Mouse (Mus musculus): ENCODE measurements at regions not wholly inside any gene's neighbourhood (a gene's known extent, or its start where the extent isn't known, plus 50 kb on each side); places are given as distances from the start of the nearest gene placed in this dataset.

- Histone ChIP-seq H3K4me1 (ENCODE audit: control insufficient read depth, insufficient read depth, low read length) (no peaks in the 10 kb centered on the region), H3K27ac (ENCODE audit: low read depth, low read length) (no peak overlapping the region), H3K4me2 (ENCODE audit: low read length) (no peak overlapping the region), H3K4me3 (ENCODE audit: low read depth, low read length) (no peak overlapping the region), H3K9me3 (replicated peaks; ENCODE audit: control insufficient read depth, low read length) (no peaks in the 10 kb centered on the region), H3K9ac (ENCODE audit: low read length) (no peak overlapping the region), H3K36me3 (ENCODE audit: control insufficient read depth, insufficient read depth, low read length) (no peaks in the 10 kb centered on the region), H3K27me3 (replicated peaks; ENCODE audit: control insufficient read depth, insufficient read depth, low read length) (no peaks in the 10 kb centered on the region)
- WGBS: 93% methylated on average over 2 of the region's 2 CpGs
- ATAC-seq: no peak
- no peak for DNase-seq (ENCODE audit: low spot score)
These were observed 71.3 kb upstream of the Snx19 start for GRCm38 (mm10) chr9:30355642-30356041.

DNA sequence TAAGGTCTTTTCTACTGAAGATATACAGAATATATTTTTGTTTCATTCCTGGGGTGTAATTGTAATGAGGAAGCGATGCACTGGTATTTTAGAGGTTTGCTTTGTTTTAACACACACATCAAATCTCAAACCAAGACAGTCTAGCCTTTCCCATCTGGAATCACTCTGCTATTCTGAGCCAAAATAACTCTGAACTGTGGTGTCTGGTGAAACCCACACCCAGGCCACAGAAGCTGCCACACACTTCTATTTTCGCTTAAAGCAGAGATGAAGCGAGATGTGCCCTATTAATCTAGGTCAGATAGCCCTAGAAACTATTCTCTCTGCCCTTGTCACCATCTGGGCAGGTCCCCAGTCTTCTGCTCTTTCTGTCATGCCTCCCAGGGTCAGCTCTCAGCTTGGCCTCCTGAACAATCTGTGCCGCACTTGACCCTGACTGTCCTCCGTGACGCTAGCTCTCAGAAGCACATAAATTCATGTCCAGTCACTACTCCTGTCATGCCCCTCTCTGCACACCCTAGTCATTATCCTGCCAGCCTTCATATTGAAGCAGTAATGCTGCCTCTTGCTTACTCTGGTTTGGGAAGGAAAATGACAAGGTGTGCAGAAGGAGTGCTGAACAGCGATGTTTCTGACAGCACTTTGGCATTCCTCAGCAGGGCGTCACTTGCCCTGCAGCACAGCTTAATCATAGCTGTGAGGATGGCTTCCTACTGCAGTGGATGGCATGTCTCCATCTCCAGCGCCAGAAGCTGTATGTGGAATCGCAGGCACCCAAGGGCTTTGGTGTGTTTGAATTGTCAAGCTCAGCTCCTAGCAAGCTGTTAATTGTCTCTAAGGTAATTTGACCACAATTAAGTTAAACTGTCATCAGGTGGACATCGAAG lies 57.1 kb upstream of the Snx19 start:
- no peak for ATAC-seq
- WGBS: 80% methylated on average over 11 of the region's 11 CpGs

DNA sequence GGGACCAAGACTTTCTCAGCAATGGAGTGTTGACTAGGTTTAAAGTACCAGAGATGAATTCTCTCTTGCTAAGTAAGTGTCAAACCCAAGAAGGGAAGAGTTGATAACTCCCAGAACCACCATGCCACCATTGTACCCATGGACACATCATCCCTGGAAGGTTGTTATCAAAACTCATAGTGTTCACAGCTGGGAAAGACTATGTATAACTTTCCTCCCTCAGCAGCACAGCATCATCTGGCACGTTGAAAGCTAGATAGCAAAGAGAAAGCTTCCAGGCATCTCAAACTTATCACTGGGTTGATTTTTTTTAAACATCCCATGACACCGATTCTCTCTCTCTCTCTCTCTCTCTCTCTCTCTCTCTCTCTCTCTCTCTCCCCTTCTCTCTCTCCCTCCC lies 56.1 kb upstream of the Snx19 start:
- H3K9ac ChIP-seq (ENCODE audit: low read length): no peak overlapping the region
- WGBS: 83% methylated on average over 2 of the region's 2 CpGs
- H3K4me1 ChIP-seq (ENCODE audit: control insufficient read depth, insufficient read depth, low read length): no peaks in the 10 kb centered on the region
- H3K27me3 ChIP-seq (replicated peaks; ENCODE audit: control insufficient read depth, insufficient read depth, low read length): no peaks in the 10 kb centered on the region
- ATAC-seq: no peak
- no peaks in the 10 kb centered on the region for H3K36me3 ChIP-seq (ENCODE audit: control insufficient read depth, insufficient read depth, low read length)
- H3K4me3 ChIP-seq (ENCODE audit: low read depth, low read length): no peak overlapping the region
- no peak overlapping the region for H3K4me2 ChIP-seq (ENCODE audit: low read length)
- no peak for DNase-seq (ENCODE audit: low spot score)
- H3K27ac ChIP-seq (ENCODE audit: low read depth, low read length): no peak overlapping the region
- H3K9me3 ChIP-seq (replicated peaks; ENCODE audit: control insufficient read depth, low read length): no peaks in the 10 kb centered on the region

More for the DNA sequence above, 57.1 kb upstream of the Snx19 start:
- no peaks in the 10 kb centered on the region for H3K27me3 ChIP-seq (replicated peaks; ENCODE audit: control insufficient read depth, insufficient read depth, low read length)
- H3K4me1 ChIP-seq (ENCODE audit: control insufficient read depth, insufficient read depth, low read length): no peaks in the 10 kb centered on the region
- H3K27ac ChIP-seq (ENCODE audit: low read depth, low read length): no peak overlapping the region
- no peaks in the 10 kb centered on the region for H3K36me3 ChIP-seq (ENCODE audit: control insufficient read depth, insufficient read depth, low read length)
- no peaks in the 10 kb centered on the region for H3K9me3 ChIP-seq (replicated peaks; ENCODE audit: control insufficient read depth, low read length)
- peak; percentile 7 for DNase-seq (ENCODE audit: low spot score)
- no peak overlapping the region for H3K9ac ChIP-seq (ENCODE audit: low read length)
- H3K4me2 ChIP-seq (ENCODE audit: low read length): no peak overlapping the region
- H3K4me3 ChIP-seq (ENCODE audit: low read depth, low read length): no peak overlapping the region

DNA sequence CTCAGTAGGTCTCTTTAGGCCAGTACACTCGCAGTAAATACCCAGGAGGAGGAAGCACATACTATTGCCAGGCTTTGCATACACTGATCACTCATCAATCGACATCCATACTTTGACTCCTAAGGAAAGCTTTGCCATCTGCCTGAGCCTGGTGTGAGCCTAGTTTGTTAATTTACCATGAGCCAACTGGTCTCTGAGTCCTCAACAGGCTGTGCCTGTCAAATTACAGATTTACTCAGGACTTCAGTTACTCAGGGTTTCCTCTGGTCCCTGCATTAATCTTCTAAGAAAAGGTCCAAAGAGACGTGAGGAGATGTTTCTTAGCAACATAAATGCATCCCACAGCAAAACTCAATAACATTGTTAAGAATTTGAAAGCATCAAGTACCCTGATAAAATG lies 50.0 kb upstream of the Snx19 start:
- Histone ChIP-seq H3K36me3 (ENCODE audit: control insufficient read depth, insufficient read depth, low read length) (no peaks in the 10 kb centered on the region), H3K4me1 (ENCODE audit: control insufficient read depth, insufficient read depth, low read length) (no peaks in the 10 kb centered on the region), H3K4me2 (ENCODE audit: low read length) (no peak overlapping the region), H3K27me3 (replicated peaks; ENCODE audit: control insufficient read depth, insufficient read depth, low read length) (no peaks in the 10 kb centered on the region), H3K4me3 (ENCODE audit: low read depth, low read length) (no peak overlapping the region), H3K9ac (ENCODE audit: low read length) (no peak overlapping the region), H3K9me3 (replicated peaks; ENCODE audit: control insufficient read depth, low read length) (no peaks in the 10 kb centered on the region), H3K27ac (ENCODE audit: low read depth, low read length) (no peak overlapping the region)
- WGBS: 47% methylated on average over 3 of the region's 3 CpGs
- peak; percentile 52; the same call in 1 of the 2 replicates for ATAC-seq
- DNase-seq (ENCODE audit: low spot score): peak; percentile 35

Data from forebrain, embryonic 14.5 days (tissue).